Mouse (Mus musculus): ENCODE results near the gene Gipc2.

Gipc2 gene

GRCm38 (mm10) chr3:152081381-152081780, 84.6 kb downstream of the Gipc2 start:
- DNase-seq (ENCODE audit: low spot score in 2 of 2), result no peak

DNA sequence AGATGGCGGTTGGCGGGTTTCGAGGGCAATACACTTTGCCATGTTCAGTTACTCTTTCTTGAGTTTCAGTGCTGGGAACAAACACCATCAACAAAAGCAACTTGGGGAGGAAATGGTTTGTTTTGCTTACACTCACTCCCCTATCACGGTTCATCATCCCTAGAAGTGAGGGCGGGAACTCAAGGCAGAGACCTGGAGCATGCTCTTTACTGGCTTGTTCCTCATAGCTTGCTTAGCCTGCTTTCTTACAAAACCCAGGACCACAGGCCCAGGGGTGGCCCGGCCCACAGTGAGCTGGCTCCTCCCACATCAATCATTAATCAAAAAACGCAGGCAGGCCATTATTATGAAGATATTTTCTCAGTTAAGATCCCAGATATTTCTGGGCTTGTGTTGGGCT, 89.9 kb downstream of the Gipc2 start:
- DNase-seq (ENCODE audit: low spot score in 2 of 2), result no peak

GRCm38 (mm10) chr3:152069001-152069400, 97.0 kb downstream of the Gipc2 start:
- no peak for DNase-seq (ENCODE audit: low spot score in 2 of 2)

DNA sequence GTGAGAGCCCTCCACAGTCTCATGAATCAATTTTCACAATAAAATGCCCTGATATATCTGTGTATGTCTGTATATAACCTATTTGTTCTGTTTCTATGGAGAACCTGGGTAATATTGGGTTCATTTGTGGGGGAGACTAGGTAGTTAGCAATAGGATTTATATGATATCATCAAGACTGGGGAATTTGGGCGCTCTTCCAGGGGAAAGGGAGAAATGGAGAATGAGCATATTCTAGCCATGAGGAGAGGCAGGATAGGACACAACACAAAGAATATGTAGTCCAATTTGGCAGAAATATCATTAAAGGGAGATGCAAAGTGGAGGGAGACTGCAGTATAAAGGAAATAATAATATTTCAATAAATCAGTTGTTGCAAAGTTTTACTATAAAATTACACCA, 97.7 kb downstream of the Gipc2 start:
- no peak for DNase-seq (ENCODE audit: low spot score in 2 of 2)

DNA sequence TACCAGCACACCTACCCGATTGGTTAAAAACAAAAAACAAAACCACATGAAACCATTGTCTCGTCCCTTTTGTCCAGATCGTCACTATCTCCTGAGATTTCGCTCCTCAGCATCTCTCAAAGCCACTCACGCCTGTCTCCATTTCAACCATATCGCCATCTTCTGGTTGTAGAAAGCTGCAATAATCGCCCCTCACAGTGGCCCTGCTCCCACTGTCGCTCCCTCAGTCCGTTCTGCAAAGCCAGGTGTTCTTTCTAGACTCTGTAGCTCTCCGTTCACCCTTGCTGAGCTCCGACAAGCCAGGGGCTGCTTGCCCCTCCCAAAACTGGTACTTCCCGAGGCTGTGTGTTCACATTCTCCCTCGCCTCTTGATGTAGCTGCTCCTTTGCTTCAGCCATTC, 99.3 kb downstream of the Gipc2 start:
- DNase-seq (ENCODE audit: low spot score in 2 of 2), result peak in 1 of 2 experiments; percentile 17

GRCm38 (mm10) chr3:152065806-152066205, 100.2 kb downstream of the Gipc2 start:
- DNase-seq (ENCODE audit: low spot score in 2 of 2), result no peak

- DNase-seq (ENCODE audit: low spot score in 2 of 2), result no peak
Observed at GRCm38 (mm10) chr3:152064166-152064565, 101.9 kb downstream of the Gipc2 start.

- no peak for DNase-seq (ENCODE audit: low spot score in 2 of 2)
Observed at GRCm38 (mm10) chr3:152062806-152063205, 103.2 kb downstream of the Gipc2 start.

- no peak for DNase-seq (ENCODE audit: low spot score in 2 of 2)
Observed at GRCm38 (mm10) chr3:152061145-152061544, 104.9 kb downstream of the Gipc2 start.

- no peak for DNase-seq (ENCODE audit: low spot score in 2 of 2)
Observed at GRCm38 (mm10) chr3:152058235-152058634, 107.8 kb downstream of the Gipc2 start.

DNA sequence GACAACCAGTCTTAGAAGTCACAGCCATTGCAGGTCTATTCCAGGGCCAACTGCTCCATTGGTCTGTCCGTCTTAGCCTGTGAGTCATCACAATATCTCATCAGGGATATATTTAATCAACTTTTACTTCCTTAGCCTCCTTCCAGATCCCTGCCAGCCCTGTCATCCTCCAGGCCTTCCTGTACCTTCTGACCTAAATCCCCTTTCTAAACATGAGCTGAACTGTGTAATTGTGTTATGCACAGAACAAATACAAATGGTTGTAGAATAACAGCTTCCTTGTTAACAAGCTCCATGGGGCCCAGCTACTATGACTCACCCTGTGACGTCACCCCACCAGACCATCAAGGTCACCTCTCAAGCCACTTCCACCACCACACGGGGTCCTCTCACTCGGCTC, 111.8 kb downstream of the Gipc2 start:
- DNase-seq (ENCODE audit: low spot score in 2 of 2), result no peak

- no peak for DNase-seq (ENCODE audit: low spot score in 2 of 2)
Observed at GRCm38 (mm10) chr3:152051959-152052358, 114.1 kb downstream of the Gipc2 start.

DNA sequence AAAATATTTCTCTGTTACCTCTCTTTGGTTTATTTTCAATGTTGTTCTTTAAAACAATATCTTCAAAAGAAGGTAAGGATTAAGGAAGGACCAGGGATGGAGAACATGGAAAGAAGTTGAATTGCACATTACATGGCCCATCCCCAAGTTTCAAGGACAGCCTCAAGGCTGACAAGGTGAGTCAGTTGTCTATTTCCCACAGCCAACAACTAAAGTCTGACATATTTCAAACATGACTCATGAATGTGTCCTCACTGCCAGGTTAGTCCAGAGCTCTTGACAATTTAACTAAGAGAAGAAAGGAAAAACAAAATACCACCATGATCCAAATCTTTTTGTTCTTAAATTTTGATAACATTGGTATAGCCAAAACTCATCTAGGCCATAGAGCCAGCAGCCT, 118.1 kb downstream of the Gipc2 start:
- no peak for DNase-seq (ENCODE audit: low spot score in 2 of 2)

DNA sequence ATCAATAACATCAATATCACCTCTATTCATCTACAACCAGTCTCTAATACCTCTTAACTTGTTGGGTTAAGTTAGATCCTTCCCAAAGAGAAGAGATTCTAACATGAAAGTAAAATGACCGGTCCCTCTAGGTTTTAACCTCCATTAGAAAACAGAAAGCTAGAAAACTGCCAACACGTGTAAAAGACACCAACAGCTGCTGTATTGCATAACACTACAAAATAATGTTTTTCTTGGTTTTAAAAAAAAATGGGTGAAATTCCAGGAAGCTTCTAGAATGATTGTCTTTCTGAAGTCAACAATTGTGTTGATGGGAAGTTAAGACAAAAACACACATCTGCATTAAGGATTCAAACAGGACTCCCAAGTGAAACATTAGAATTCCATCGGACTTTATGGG, 119.1 kb downstream of the Gipc2 start:
- no peak for DNase-seq (ENCODE audit: low spot score in 2 of 2)

Measured in left cerebral cortex, adult 9 months (tissue).